Mouse (Mus musculus): ENCODE results near the gene Ncl. TPM values are rescaled to one million over a fixed set of nuclear protein-coding genes. Genes with fewer than 3 reads are reported as not detected.

Gene Ncl
- polyA plus RNA-seq (2012; fragmentation: generic; extraction: Trizol), result 286 TPM
- long read RNA-seq, experiment 1, full-length matches to known transcripts, result 142 of 263 reads
- long read RNA-seq, experiment 1, partial matches to known transcripts, result 109 of 263 reads
- long read RNA-seq, experiment 1, other reads (novel, unspliced or antisense), result 12 of 263 reads
- long read RNA-seq, experiment 2, full-length matches to known transcripts, result 2,178 of 2,552 reads
- long read RNA-seq, experiment 2, partial matches to known transcripts, result 225 of 2,552 reads
- long read RNA-seq, experiment 2, other reads (novel, unspliced or antisense), result 149 of 2,552 reads

GRCm38 (mm10) chr1:86358906-86359797 is at the start of gene Ncl:
Gene Ncl (minus strand): TSS chr1:86359400.
- peak within 1 kb of the TSS; percentile 96 for H3ac ChIP-seq (ENCODE audit: control insufficient read depth, insufficient read length, low read depth)
- H3K79me3 ChIP-seq (ENCODE audit: low read depth), result peaks cover 66% of the 10 kb centered on the region
- H3K79me2 ChIP-seq (ENCODE audit: control insufficient read depth, insufficient read depth), result peaks cover 74% of the 10 kb centered on the region
- no peaks in the 10 kb centered on the region for H3K27me3 ChIP-seq (ENCODE audit: control insufficient read depth, insufficient read depth, insufficient read length)
- H3K36me3 ChIP-seq (ENCODE audit: control insufficient read depth, insufficient read depth), result peaks cover 41% of the 10 kb centered on the region
- TF ChIP-seq FOSL1 (IDR thresholded peaks at IDR 0.05; ENCODE audit: insufficient read depth, low read length, poor library complexity, severe bottlenecking), result no peak
- TF ChIP-seq CEBPB (IDR thresholded peaks at IDR 0.05; ENCODE audit: low read depth), result no peak
- TF ChIP-seq CTCF (IDR thresholded peaks at IDR 0.05; ENCODE audit: control insufficient read depth, insufficient read depth, insufficient read length), result no peak
- TF ChIP-seq MYOG (IDR thresholded peaks at IDR 0.05; ENCODE audit: control insufficient read depth, extremely low read depth, insufficient read length), result no peak
- TF ChIP-seq MYOD1 (IDR thresholded peaks at IDR 0.05; ENCODE audit: control insufficient read depth, insufficient read length, low read depth), result no peak
- peak; percentile 31 for TF ChIP-seq MAX (IDR thresholded peaks at IDR 0.05)
- peak; percentile 92 for TF ChIP-seq USF1 (IDR thresholded peaks at IDR 0.05; ENCODE audit: low read depth)
- peak within 1 kb of the TSS; percentile 95 for H3K4me3 ChIP-seq (ENCODE audit: insufficient read depth, poor library complexity, severe bottlenecking)

- no peak overlapping the region for H3ac ChIP-seq (ENCODE audit: control insufficient read depth, insufficient read length, low read depth)
- H3K79me2 ChIP-seq (ENCODE audit: control insufficient read depth, insufficient read depth), result no peaks in the 10 kb centered on the region
- no peaks in the 10 kb centered on the region for H3K36me3 ChIP-seq (ENCODE audit: control insufficient read depth, insufficient read depth)
- H3K79me3 ChIP-seq (ENCODE audit: low read depth), result no peaks in the 10 kb centered on the region
- TF ChIP-seq FOSL1 (IDR thresholded peaks at IDR 0.05; ENCODE audit: insufficient read depth, low read length, poor library complexity, severe bottlenecking) (no peak), MYOG (IDR thresholded peaks at IDR 0.05; ENCODE audit: control insufficient read depth, extremely low read depth, insufficient read length) (no peak), CTCF (IDR thresholded peaks at IDR 0.05; ENCODE audit: control insufficient read depth, insufficient read depth, insufficient read length) (no peak)
- no peaks in the 10 kb centered on the region for H3K27me3 ChIP-seq (ENCODE audit: control insufficient read depth, insufficient read depth, insufficient read length)
- no peak overlapping the region for H3K4me3 ChIP-seq (ENCODE audit: insufficient read depth, poor library complexity, severe bottlenecking)
Observed at GRCm38 (mm10) chr1:86408515-86408914, 49.3 kb upstream of the Ncl start.

GRCm38 (mm10) chr1:86406914-86407313 is 47.7 kb upstream of the Ncl start:
- Histone ChIP-seq H3K79me3 (ENCODE audit: low read depth) (no peaks in the 10 kb centered on the region), H3K36me3 (ENCODE audit: control insufficient read depth, insufficient read depth) (no peaks in the 10 kb centered on the region), H3ac (ENCODE audit: control insufficient read depth, insufficient read length, low read depth) (no peak overlapping the region)

GRCm38 (mm10) chr1:86406313-86406712 is 47.1 kb upstream of the Ncl start:
- Histone ChIP-seq H3K79me3 (ENCODE audit: low read depth) (no peaks in the 10 kb centered on the region), H3K4me3 (ENCODE audit: insufficient read depth, poor library complexity, severe bottlenecking) (no peak overlapping the region), H3K36me3 (ENCODE audit: control insufficient read depth, insufficient read depth) (no peaks in the 10 kb centered on the region), H3ac (ENCODE audit: control insufficient read depth, insufficient read length, low read depth) (no peak overlapping the region), H3K27me3 (ENCODE audit: control insufficient read depth, insufficient read depth, insufficient read length) (no peaks in the 10 kb centered on the region), H3K79me2 (ENCODE audit: control insufficient read depth, insufficient read depth) (no peaks in the 10 kb centered on the region)
- no peak for TF ChIP-seq CEBPB (IDR thresholded peaks at IDR 0.05; ENCODE audit: low read depth)
- no peak for TF ChIP-seq MAX (IDR thresholded peaks at IDR 0.05)
- no peak for TF ChIP-seq USF1 (IDR thresholded peaks at IDR 0.05; ENCODE audit: low read depth)
- TF ChIP-seq MYOG (IDR thresholded peaks at IDR 0.05; ENCODE audit: control insufficient read depth, extremely low read depth, insufficient read length), result no peak
- no peak for TF ChIP-seq MYOD1 (IDR thresholded peaks at IDR 0.05; ENCODE audit: control insufficient read depth, insufficient read length, low read depth)
- no peak for TF ChIP-seq CTCF (IDR thresholded peaks at IDR 0.05; ENCODE audit: control insufficient read depth, insufficient read depth, insufficient read length)
- TF ChIP-seq FOSL1 (IDR thresholded peaks at IDR 0.05; ENCODE audit: insufficient read depth, low read length, poor library complexity, severe bottlenecking), result no peak

More at GRCm38 (mm10) chr1:86406914-86407313, 47.7 kb upstream of the Ncl start:
- TF ChIP-seq MAX (IDR thresholded peaks at IDR 0.05) (no peak), MYOG (IDR thresholded peaks at IDR 0.05; ENCODE audit: control insufficient read depth, extremely low read depth, insufficient read length) (no peak), MYOD1 (IDR thresholded peaks at IDR 0.05; ENCODE audit: control insufficient read depth, insufficient read length, low read depth) (no peak), FOSL1 (IDR thresholded peaks at IDR 0.05; ENCODE audit: insufficient read depth, low read length, poor library complexity, severe bottlenecking) (no peak), USF1 (IDR thresholded peaks at IDR 0.05; ENCODE audit: low read depth) (no peak), CTCF (IDR thresholded peaks at IDR 0.05; ENCODE audit: control insufficient read depth, insufficient read depth, insufficient read length) (no peak), CEBPB (IDR thresholded peaks at IDR 0.05; ENCODE audit: low read depth) (no peak)
- H3K4me3 ChIP-seq (ENCODE audit: insufficient read depth, poor library complexity, severe bottlenecking), result no peak overlapping the region
- no peaks in the 10 kb centered on the region for H3K27me3 ChIP-seq (ENCODE audit: control insufficient read depth, insufficient read depth, insufficient read length)
- H3K79me2 ChIP-seq (ENCODE audit: control insufficient read depth, insufficient read depth), result no peaks in the 10 kb centered on the region

GRCm38 (mm10) chr1:86404834-86405233 is 45.6 kb upstream of the Ncl start:
- H3K79me2 ChIP-seq (ENCODE audit: control insufficient read depth, insufficient read depth), result no peaks in the 10 kb centered on the region
- no peaks in the 10 kb centered on the region for H3K27me3 ChIP-seq (ENCODE audit: control insufficient read depth, insufficient read depth, insufficient read length)
- H3K79me3 ChIP-seq (ENCODE audit: low read depth), result no peaks in the 10 kb centered on the region
- no peaks in the 10 kb centered on the region for H3K36me3 ChIP-seq (ENCODE audit: control insufficient read depth, insufficient read depth)
- H3K4me3 ChIP-seq (ENCODE audit: insufficient read depth, poor library complexity, severe bottlenecking), result no peak overlapping the region
- no peak overlapping the region for H3ac ChIP-seq (ENCODE audit: control insufficient read depth, insufficient read length, low read depth)
- TF ChIP-seq MAX (IDR thresholded peaks at IDR 0.05), result no peak
- TF ChIP-seq CEBPB (IDR thresholded peaks at IDR 0.05; ENCODE audit: low read depth), result no peak
- no peak for TF ChIP-seq FOSL1 (IDR thresholded peaks at IDR 0.05; ENCODE audit: insufficient read depth, low read length, poor library complexity, severe bottlenecking)
- no peak for TF ChIP-seq USF1 (IDR thresholded peaks at IDR 0.05; ENCODE audit: low read depth)
- TF ChIP-seq MYOG (IDR thresholded peaks at IDR 0.05; ENCODE audit: control insufficient read depth, extremely low read depth, insufficient read length), result no peak
- TF ChIP-seq MYOD1 (IDR thresholded peaks at IDR 0.05; ENCODE audit: control insufficient read depth, insufficient read length, low read depth), result no peak
- no peak for TF ChIP-seq CTCF (IDR thresholded peaks at IDR 0.05; ENCODE audit: control insufficient read depth, insufficient read depth, insufficient read length)
